Mouse (Mus musculus) testis, postnatal 14 days (tissue): ENCODE data around the gene Rmdn3.
A peak's percentile ranks its signal among the peaks of the same experiment; 100 is the strongest.

Source experiments
- DNase-seq: peaks from one replicate; pipeline ENCODE4 v3.0.0; 2021; ENCODE audit warnings: low spot score

Rmdn3 gene

DNA sequence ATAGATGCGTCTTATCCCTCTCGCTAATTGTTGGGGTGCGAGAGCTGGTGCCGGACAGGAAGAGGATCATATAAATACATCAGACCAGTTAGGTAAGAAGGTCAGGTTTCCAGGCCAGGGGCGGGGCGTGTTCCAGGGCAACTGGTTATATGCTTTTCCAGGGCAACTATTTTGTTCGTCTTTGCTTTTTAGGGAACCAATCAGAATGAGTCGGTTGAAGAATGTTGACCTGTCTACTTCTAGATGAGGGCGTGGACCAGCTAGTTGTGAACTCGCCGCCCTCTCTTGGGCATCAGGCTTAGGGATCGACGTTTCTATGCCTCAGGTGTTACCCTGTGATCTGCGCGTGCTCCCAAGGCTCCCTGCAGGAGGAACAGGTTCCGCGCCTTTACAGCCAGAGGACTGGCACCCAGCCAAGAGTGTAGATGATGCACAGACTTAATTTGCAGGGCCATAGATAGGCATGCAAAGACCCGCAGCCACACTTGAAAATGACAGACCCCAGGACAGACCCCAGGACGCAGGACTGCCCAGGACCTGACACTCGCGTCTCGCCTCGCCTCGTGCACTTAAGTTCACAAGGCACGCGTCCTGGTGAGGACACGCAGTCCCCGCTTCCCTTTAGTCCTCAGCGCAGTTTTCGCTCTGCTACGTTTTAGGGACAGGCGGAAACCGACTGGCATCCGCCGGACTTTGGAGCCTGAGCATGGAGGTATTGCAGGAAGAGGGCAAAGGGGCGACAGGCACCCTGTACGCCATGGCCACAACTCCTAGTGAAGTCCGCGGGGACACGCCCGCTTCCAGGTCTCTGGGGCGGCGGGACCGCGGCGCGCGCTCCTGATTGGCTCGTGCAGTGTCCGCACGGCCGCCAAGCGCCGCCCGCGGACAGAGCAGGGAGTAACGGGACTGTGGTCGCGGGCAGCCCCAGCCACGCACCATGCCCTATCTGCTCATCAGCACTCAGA, 10.3 kb upstream of the Rmdn3 start, which contains the start of gene Gchfr:
Gene Gchfr (plus strand): TSS at position 873 of the 965 bp plus-strand sequence.
- peak; percentile 37 for DNase-seq

- no peak for DNase-seq
Observed at GRCm38 (mm10) chr2:119165401-119165800, 8.6 kb upstream of the Rmdn3 start.

DNA sequence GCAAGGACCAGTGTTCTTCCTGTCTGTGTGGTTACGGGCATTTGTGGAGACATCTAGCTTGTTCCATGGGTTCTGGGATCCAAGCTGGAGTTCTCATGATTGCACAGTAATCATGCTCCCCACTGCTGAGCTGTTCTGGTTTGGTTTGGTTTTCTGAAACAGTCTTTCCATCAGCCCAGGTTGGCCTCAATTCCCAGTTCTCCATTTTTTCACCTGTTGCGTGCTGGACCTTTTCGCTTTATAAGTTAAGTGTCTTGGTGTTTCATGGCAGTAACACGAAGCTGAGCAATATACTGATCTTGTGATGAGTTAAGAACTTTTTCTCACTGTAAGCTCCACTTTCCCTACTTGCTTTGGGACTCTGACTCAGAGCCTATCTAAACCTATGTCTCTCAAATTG, 7.2 kb upstream of the Rmdn3 start:
- no peak for DNase-seq

DNA sequence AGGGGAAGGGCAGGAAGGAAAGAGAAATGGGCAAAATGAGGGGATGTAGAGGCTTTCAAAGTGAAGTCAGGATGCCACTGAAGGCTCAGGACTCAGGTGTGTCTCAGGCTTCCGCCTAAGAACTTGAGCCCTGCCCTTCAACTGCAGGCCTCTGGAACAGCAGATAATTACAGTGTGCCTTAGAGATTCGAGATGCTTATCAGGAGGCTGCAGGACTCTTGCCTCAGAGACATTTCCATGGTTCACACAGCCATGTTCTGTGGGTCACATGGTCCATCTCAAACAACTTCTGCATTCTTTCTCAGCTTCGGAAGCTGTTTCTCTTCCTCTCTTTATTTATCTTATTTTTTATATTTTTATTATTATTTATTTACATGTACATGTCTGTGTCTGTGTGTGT, 6.3 kb upstream of the Rmdn3 start:
- no peak for DNase-seq

GRCm38 (mm10) chr2:119161247-119161646, 4.4 kb upstream of the Rmdn3 start:
- no peak for DNase-seq

GRCm38 (mm10) chr2:119157836-119158235, 1.0 kb upstream of the Rmdn3 start:
- DNase-seq, result no peak

GRCm38 (mm10) chr2:119156081-119156680, 653 bp downstream of the Rmdn3 start:
- no peak for DNase-seq

- no peak for DNase-seq
Observed at GRCm38 (mm10) chr2:119155388-119155787, 1.4 kb downstream of the Rmdn3 start.

GRCm38 (mm10) chr2:119154683-119155082, 2.2 kb downstream of the Rmdn3 start:
- DNase-seq, result no peak

DNA sequence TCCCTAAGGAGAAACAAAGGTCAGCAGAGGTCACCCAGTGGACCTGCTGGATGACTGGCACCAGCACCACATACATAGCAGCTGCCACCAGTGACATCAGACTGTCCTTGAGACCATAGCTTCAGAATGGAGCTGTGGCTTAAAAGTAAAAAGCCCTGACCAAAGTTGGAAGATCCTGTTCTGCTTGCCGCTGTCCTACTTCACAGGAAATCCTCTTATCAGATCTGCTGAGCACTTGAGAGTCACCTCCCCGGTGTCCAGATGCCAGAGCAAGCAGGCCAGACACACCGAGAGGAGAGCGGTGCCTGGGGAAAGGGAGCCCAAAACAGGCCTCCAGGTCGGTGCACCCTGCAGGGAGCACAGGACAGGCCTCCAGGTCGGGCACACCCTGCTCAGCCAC, 4.6 kb downstream of the Rmdn3 start:
- DNase-seq, result no peak

GRCm38 (mm10) chr2:119147775-119148174, 9.1 kb downstream of the Rmdn3 start:
- DNase-seq, result no peak

DNA sequence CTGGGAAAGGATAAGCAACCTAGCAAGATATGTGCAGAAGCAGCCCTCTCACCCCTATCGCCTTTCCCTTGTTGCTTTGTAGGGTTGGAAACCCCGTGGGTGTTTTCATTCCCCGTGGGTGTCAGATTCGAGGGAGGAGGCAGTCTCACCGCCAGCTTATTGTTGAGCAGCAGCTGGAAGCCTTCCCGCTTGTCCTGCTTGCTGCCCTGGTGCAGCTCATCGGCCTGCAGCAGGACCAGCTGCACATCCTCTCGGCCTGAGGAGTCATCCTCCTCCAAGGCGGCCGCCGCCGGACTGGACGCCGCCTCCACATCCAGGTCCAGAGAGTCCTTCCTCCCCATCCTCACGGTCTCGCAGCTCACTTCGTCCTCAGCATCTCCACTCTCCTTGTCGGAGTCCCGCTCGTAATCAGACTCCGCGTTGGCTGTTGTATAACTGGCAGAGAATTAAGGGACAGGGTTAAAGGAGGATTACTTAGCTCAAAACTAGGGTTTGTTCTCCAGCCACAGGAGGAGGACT, 9.6 kb downstream of the Rmdn3 start:
- DNase-seq, result no peak

DNA sequence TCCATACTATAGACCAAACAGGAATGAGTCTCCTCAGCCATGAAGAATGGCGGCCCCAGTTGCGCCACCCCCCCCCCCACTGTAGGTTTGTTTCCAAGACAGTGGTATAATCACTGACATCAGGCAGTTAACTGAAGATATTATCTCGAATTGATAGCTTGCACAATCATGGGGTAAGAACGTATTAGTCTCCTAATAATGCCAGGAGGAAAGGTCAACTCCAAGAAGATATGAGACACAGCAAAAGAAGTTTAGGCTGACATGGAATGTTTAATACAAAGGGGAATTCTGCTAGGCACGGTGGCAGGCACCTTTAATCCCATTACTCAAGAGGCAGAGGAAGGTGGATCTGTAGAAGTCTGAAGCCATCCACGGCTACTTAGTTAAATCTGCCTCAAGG, 10.4 kb downstream of the Rmdn3 start:
- DNase-seq, result no peak

GRCm38 (mm10) chr2:119145199-119145598, 11.6 kb downstream of the Rmdn3 start:
- no peak for DNase-seq

DNA sequence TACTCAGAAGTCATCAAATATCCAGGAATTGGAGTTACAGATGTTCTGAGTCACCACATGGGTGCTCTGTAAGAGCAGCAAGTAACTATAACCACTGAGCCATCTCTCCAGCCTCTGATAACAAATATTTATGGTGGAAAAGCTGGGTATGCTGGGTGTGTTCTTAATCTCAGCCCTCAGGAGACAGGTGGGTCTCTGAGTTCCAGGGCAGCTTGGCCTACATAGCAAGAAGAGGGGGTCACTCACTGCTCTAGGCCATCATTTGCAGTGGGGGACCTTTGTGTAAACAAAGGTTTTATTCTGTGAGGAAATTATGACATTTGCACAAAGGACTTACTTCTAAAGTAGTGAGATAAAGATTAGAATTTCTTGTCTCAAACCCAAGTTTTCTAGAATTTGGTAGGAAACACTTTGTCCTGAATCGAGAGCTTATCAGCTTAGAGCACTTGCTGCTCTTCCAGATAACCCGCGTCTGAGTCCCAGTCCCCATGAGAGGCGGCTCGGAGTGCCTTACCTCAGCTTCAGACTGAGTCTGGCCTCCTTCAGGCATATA, 20.4 kb downstream of the Rmdn3 start:
- DNase-seq, result no peak

- no peak for DNase-seq
Observed at GRCm38 (mm10) chr2:119113121-119113925, 43.5 kb downstream of the Rmdn3 start.

DNA sequence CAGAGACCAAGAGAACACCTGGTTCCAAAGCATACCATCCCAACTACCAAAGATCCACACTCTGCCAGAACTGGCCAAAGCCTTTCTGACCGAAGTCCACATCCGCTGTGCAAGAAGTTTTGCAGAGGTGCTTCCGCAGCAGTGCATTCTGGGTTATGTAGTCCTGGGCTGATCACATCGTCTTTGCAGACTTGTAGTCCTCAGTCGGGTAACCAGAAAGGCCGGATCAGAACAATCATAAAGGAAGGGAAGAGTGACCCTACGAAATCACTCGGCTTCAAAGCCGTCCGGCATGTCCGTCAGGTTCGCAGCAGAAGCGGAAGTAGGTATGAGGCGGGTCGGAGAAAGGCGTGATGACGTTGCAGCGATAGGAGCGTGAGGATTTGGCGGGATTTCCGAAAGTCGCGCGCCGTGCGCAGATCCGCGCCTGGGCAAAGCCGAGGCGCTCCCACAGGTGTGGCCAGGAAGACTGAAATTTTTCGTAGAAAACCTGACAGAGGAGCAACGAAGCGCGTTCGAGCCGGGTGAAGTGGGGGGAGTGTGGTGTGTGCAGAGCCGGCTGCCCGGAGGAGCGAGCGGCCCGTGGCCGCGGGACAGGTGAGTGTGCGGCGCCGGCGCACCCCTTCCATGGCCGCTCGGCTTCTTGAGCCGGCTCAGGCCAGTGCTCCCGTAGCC, 44.3 kb downstream of the Rmdn3 start, which contains the start of gene Rad51:
Gene Rad51 (plus strand): TSS at position 356 of the 675 bp plus-strand sequence.
- peak; percentile 89 for DNase-seq

DNA sequence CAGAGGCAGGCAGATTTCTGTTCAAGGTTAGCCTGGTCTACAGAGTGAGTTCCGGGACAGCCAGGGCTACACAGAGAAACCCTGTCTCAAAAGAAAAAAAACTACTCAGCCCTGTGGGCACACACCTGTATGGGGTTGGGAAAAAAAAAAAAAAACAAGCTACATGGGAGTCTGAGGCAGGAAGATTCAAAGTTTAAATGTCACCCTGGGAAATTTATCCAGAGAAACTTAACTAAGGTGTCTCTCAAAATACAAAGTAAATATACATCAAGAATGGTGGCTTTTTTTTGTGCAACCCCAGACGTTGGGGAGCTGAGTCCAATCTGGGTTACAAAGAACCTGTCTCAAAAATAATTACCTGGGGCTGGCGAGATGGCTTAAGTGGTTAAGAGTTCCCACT, 45.8 kb downstream of the Rmdn3 start:
- no peak for DNase-seq

GRCm38 (mm10) chr2:119108554-119108953, 48.3 kb downstream of the Rmdn3 start:
- peak; percentile 72 for DNase-seq

DNA sequence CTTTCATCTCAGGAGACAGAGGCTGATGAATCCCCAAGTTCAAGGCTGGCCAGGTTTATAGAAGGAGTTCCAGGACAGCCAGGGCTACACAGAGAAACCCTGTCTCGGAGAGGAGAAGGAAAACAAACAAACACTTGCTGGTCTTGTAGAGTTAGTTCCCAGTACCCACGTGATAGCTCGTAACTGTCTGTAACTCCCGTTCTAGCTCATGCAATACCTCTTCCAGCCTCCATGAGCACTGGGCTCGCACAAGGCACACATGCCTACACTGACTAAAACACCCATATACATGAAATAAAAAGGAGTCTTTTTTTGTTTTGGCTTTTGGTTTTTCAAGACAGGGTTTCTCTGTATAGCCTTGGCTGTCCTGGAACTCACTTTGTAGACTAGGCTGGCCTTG, 50.3 kb downstream of the Rmdn3 start:
- DNase-seq, result no peak

DNA sequence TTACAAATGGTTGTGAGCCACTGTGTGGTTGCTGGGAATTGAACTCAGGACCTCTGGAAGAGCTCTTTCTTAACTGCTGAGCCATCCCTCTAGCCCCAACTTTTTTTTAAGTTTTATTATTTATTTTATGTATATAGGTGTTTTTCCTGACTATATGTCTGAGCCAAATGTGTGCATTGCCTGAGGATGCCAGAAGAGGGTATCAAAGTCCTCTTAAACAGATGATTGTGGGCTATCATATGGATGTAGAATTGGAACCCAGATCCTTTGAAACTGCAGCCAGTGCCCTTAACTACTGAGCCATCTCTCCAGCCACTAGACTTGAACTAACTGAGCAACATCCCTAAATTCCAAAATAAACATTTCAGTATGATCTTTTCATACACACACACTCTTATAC, 55.3 kb downstream of the Rmdn3 start:
- no peak for DNase-seq
